Mouse (Mus musculus) cerebellum, adult 9-11 months (tissue): ENCODE results near the gene Olfr1396.
"Not testable (repeated sequence)": the region's sequence is repeated elsewhere in the genome, so short reads cannot be mapped to it uniquely, and the experiment has no call there.

ENCODE experiments used
- DNase-seq: peaks from one replicate; pipeline ENCODE4 v3.0.0; 2022

Gene Olfr1396

GRCm38 (mm10) chr11:49089735-49090507 lies 24.8 kb downstream of the Olfr1396 start:
- DNase-seq, result no peak

GRCm38 (mm10) chr11:49088990-49089652 lies 25.6 kb downstream of the Olfr1396 start:
- no peak for DNase-seq

GRCm38 (mm10) chr11:49087830-49088616 lies 26.7 kb downstream of the Olfr1396 start:
- DNase-seq, result no peak

GRCm38 (mm10) chr11:49086858-49087361 lies 27.8 kb downstream of the Olfr1396 start:
- no peak for DNase-seq

- DNase-seq, result no peak
Observed at GRCm38 (mm10) chr11:49084875-49085274, 29.8 kb downstream of the Olfr1396 start.

- no peak for DNase-seq
Observed at GRCm38 (mm10) chr11:49084385-49084784, 30.3 kb downstream of the Olfr1396 start.

GRCm38 (mm10) chr11:49083808-49084207 lies 30.9 kb downstream of the Olfr1396 start:
- no peak for DNase-seq

- DNase-seq, result no peak
Observed at GRCm38 (mm10) chr11:49083146-49083545, 31.5 kb downstream of the Olfr1396 start.

GRCm38 (mm10) chr11:49081886-49082285 lies 32.8 kb downstream of the Olfr1396 start:
- no peak for DNase-seq

GRCm38 (mm10) chr11:49081356-49081755 lies 33.3 kb downstream of the Olfr1396 start:
- no peak for DNase-seq

- DNase-seq, result no peak
Observed at GRCm38 (mm10) chr11:49080636-49081035, 34.0 kb downstream of the Olfr1396 start.

- no peak for DNase-seq
Observed at GRCm38 (mm10) chr11:49078719-49079118, 36.0 kb downstream of the Olfr1396 start.

- DNase-seq, result no peak
Observed at GRCm38 (mm10) chr11:49077012-49077411, 37.7 kb downstream of the Olfr1396 start.

GRCm38 (mm10) chr11:49076001-49076757 lies 38.5 kb downstream of the Olfr1396 start, which contains the start of gene Ifi47:
TSS of gene Ifi47 (plus strand) at chr11:49076587.
- DNase-seq, result not testable (repeated sequence)

- no peak for DNase-seq
Observed at GRCm38 (mm10) chr11:49068358-49068757, 46.3 kb downstream of the Olfr1396 start.

- not testable (repeated sequence) for DNase-seq
Observed at GRCm38 (mm10) chr11:49063713-49064469, 50.8 kb downstream of the Olfr1396 start, which contains the start of gene Tgtp2. TSS of gene Tgtp2 (minus strand) at chr11:49064206.

- not testable (repeated sequence) for DNase-seq
Observed at GRCm38 (mm10) chr11:49061865-49062264, 52.8 kb downstream of the Olfr1396 start.

GRCm38 (mm10) chr11:49060061-49060460 lies 54.6 kb downstream of the Olfr1396 start:
- DNase-seq, result not testable (repeated sequence)
